Mouse (Mus musculus) neural tube, embryonic 11.5 days (tissue): ENCODE data around the gene Tead2. TPM values are rescaled to one million over a fixed set of nuclear protein-coding genes. Genes with fewer than 3 reads are reported as not detected.

ENCODE experiments used
- ATAC-seq: fragments of 200-750 bp; cut with Nextera tagmentation; 2 replicates; pipeline ENCODE4 v1.8.0; 2017; ENCODE audit warnings: moderate number of reproducible peaks, mild to moderate bottlenecking, moderate TSS enrichment, moderate library complexity; ENCODE audit not compliant: insufficient read depth, low FRiP score, low TSS enrichment
- DNase-seq: peaks from one replicate; pipeline ENCODE4 v3.0.0-alpha.2; 2015; ENCODE audit warnings: low spot score
- H3K27ac ChIP-seq: fragments of 300-500 bp; sonication (generic); 2 replicates; pipeline ENCODE4 v1.5.1; 2014; ENCODE audit warnings: low read depth, mild to moderate bottlenecking, low read length
- H3K27me3 ChIP-seq: fragments of 300-500 bp; sonication (generic); 2 replicates; pipeline ENCODE4 v1.6.1; 2014; ENCODE audit warnings: mild to moderate bottlenecking, low read length, mixed read lengths; ENCODE audit not compliant: control insufficient read depth, insufficient read depth
- H3K36me3 ChIP-seq: fragments of 300-500 bp; sonication (generic); 2 replicates; pipeline ENCODE4 v1.6.1; 2014; ENCODE audit warnings: mild to moderate bottlenecking, low read length, moderate library complexity, mixed read lengths; ENCODE audit not compliant: control insufficient read depth, insufficient read depth
- H3K4me1 ChIP-seq: fragments of 300-500 bp; sonication (generic); 2 replicates; pipeline ENCODE4 v1.6.1; 2014; ENCODE audit warnings: low read length, mixed read lengths; ENCODE audit not compliant: control insufficient read depth, insufficient read depth
- H3K4me2 ChIP-seq: fragments of 300-500 bp; sonication (generic); 2 replicates; pipeline ENCODE4 v1.6.1; 2014; ENCODE audit warnings: low read depth, mild to moderate bottlenecking, moderate library complexity
- H3K4me3 ChIP-seq: fragments of 300-500 bp; sonication (generic); 2 replicates; pipeline ENCODE4 v1.5.1; 2014; ENCODE audit warnings: low read depth, low read length
- H3K9ac ChIP-seq: fragments of 300-500 bp; sonication (generic); 2 replicates; pipeline ENCODE4 v1.6.1; 2014; ENCODE audit warnings: mild to moderate bottlenecking, low read length
- H3K9me3 ChIP-seq: fragments of 300-500 bp; sonication (generic); 2 replicates; pipeline ENCODE4 v1.6.1; 2016; ENCODE audit warnings: low read length; ENCODE audit not compliant: control insufficient read depth
- WGBS: fragments of 180-500 bp; shearing (Covaris S2); extraction: QIAGEN DNeasy Blood & Tissue Kit; methylation state at CpG from one replicate; pipeline ENCODE4 v1.1.7; 2014; 5-methylcytosine and 5-hydroxymethylcytosine counted together
- polyA plus RNA-seq: library from polyadenylated mRNA; unstranded; fragments of >200 nt; fragmentation: Nextera tagmentation; extraction: Ambion mirVana; gene quantifications from 2 replicates; pipeline ENCODE4 v1.2.1, GENCODE M21; 2014

The Tead2 gene
- polyA plus RNA-seq, 1 experiment from 2014 or later = 252 TPM

GRCm38 (mm10) chr7:45228548-45228947 is 13.0 kb downstream of the Tead2 start:
- Histone ChIP-seq H3K36me3 (peaks cover 43% of the 10 kb centered on the region), H3K4me1 (peaks cover 5% of the 10 kb centered on the region; the same call in 1 of the 2 replicates), H3K27me3 (no peaks in the 10 kb centered on the region), H3K9me3 (no peaks in the 10 kb centered on the region), H3K9ac (no peak overlapping the region), H3K27ac (no peak overlapping the region), H3K4me2 (no peak overlapping the region), H3K4me3 (no peak overlapping the region)
- no peak for ATAC-seq
- no peak for DNase-seq
- WGBS = 94% methylated on average over 18 of the region's 18 CpGs

DNA sequence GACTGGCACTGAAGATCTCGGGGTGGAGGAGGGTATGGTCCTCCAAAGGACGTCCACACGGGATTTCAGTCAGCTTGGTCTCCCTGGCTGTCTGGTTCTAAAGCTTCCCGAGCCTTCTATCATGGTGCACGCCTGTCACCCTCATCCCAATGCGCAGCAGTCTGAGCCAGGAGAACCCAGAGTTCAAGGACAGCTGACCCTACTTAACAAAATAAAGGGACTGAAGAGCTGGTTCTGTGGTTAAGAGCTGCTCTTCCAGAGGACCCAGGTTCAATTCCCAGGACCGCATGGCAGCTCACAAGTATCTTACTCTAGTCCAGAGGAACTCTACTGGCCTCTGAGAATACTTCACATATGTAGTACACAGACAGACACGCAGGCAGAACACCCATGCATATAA is 13.5 kb downstream of the Tead2 start:
- no peak overlapping the region for H3K4me2 ChIP-seq
- no peaks in the 10 kb centered on the region for H3K9me3 ChIP-seq
- H3K27ac ChIP-seq = no peak overlapping the region
- no peak for ATAC-seq
- H3K36me3 ChIP-seq = peaks cover 40% of the 10 kb centered on the region
- peaks cover 10% of the 10 kb centered on the region for H3K4me1 ChIP-seq
- no peak overlapping the region for H3K4me3 ChIP-seq
- 94% methylated on average over 8 of the region's 8 CpGs for WGBS
- H3K9ac ChIP-seq = no peak overlapping the region
- DNase-seq = no peak
- no peaks in the 10 kb centered on the region for H3K27me3 ChIP-seq

DNA sequence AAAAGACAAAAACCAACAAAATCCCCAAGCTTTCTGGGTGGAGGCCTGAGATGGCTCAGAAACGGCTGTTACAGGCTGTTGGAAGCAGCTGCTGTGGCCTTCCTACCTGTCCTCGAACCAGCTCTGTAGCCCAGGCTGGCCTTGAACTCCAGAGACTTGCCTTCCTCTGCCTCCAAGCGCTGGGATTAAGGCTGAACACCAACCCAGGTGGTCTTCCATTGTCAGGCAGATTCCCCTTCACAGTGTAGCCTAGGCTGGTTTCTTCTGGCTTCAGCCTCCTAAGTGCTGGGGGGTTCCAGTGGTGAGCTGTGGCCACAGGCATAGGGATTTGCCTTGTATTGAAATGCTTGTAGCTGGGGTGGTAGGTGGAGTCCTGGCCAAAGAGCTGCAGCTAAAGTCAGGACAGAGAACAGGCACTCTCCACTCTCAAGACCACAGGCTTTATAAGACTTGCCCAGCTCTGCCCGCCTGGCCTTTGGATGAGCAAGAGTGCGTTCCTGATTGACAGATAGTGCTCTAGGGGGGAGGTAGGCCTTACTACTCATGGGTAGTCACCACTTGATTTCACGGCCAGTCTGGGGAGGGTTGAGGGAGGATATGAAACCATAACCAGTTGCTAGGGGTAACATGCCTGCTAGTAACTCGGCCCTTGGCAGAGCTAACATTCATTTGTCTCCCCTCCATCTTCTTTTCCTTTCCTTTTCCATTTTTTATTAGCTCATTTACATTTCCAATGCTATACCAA is 14.1 kb downstream of the Tead2 start:
- no peaks in the 10 kb centered on the region for H3K9me3 ChIP-seq
- ATAC-seq (no peak), DNase-seq (no peak)
- H3K27ac ChIP-seq = no peak overlapping the region
- peaks cover 13% of the 10 kb centered on the region for H3K4me1 ChIP-seq
- peaks cover 40% of the 10 kb centered on the region for H3K36me3 ChIP-seq
- no peak overlapping the region for H3K9ac ChIP-seq
- H3K4me3 ChIP-seq = no peak overlapping the region
- H3K27me3 ChIP-seq = no peaks in the 10 kb centered on the region
- WGBS = 91% methylated on average over 7 of the region's 7 CpGs
- no peak overlapping the region for H3K4me2 ChIP-seq

DNA sequence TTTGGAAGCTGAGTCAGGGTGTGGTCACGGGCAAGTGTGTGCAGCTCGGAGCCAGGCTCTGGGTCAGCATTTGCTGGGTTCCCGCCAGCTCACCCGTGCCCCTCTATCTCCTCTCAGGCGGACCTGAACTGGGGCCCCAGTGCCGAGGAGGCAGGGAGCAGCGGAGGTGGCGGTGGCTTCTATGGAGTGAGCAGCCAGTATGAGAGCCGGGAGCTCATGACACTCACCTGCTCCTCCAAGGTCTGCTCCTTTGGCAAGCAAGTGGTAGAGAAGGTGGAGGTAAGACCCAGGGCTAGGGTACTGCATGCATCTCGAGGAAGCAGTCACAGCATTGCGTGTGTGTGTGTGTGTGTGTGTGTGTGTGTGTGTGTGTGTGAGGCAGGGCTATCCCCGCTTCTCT is 15.6 kb downstream of the Tead2 start:
- Histone ChIP-seq H3K4me3 (no peak overlapping the region), H3K4me2 (no peak overlapping the region), H3K9ac (no peak overlapping the region), H3K4me1 (peaks cover 16% of the 10 kb centered on the region), H3K9me3 (no peaks in the 10 kb centered on the region), H3K27me3 (no peaks in the 10 kb centered on the region), H3K36me3 (peaks cover 32% of the 10 kb centered on the region), H3K27ac (no peak overlapping the region)
- no peak for ATAC-seq
- no peak for DNase-seq
- 93% methylated on average over 12 of the region's 12 CpGs for WGBS

GRCm38 (mm10) chr7:45231941-45232340 is 16.4 kb downstream of the Tead2 start:
- WGBS = 87% methylated on average over 11 of the region's 11 CpGs
- DNase-seq = no peak
- no peak for ATAC-seq

DNA sequence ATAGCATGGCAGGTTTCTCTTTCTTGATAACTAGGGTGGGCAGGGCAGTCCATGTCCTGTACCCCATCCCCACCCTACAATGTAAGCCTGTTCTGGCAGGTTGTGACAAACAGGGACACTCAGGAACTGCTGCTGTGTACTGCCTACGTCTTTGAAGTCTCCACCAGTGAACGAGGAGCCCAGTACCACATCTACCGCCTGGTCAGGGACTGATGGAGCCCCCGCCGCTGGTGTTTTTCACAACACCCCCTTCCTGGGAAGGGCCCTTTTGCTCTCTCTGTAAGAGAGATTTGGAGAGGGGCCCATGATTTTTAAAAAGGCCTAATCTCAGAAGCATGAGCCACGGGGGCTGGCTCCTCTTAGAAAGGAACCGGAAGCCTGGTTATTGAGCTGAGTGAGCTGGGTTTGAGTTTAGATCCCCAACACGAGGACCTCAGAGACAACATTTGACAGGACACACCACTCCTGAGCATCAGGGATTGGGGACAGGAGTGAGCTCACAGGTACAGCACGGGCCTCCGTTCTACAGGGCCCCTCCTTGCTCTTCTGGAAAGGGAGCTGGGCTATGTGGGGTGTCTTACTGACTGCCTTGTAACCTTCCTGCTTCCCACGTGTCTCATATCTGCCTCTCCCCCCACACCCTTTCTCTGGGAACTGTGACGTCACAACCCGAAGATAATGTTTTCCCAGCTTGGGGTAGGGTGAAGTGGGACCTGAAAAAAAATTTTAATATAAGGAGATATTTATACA is 17.3 kb downstream of the Tead2 start:
- Histone ChIP-seq H3K27ac (no peak overlapping the region), H3K27me3 (peaks cover 7% of the 10 kb centered on the region), H3K9ac (no peak overlapping the region), H3K9me3 (no peaks in the 10 kb centered on the region), H3K36me3 (peaks cover 26% of the 10 kb centered on the region), H3K4me1 (peaks cover 16% of the 10 kb centered on the region), H3K4me2 (no peak overlapping the region), H3K4me3 (no peak overlapping the region)
- ATAC-seq = no peak
- 71% methylated on average over 13 of the region's 13 CpGs for WGBS
- DNase-seq = no peak

More at GRCm38 (mm10) chr7:45231941-45232340, 16.4 kb downstream of the Tead2 start:
- Histone ChIP-seq H3K27me3 (no peaks in the 10 kb centered on the region; the same call in 1 of the 2 replicates), H3K9me3 (no peaks in the 10 kb centered on the region), H3K4me3 (no peak overlapping the region), H3K4me2 (no peak overlapping the region), H3K27ac (no peak overlapping the region), H3K4me1 (peaks cover 16% of the 10 kb centered on the region), H3K9ac (no peak overlapping the region), H3K36me3 (peaks cover 29% of the 10 kb centered on the region)

DNA sequence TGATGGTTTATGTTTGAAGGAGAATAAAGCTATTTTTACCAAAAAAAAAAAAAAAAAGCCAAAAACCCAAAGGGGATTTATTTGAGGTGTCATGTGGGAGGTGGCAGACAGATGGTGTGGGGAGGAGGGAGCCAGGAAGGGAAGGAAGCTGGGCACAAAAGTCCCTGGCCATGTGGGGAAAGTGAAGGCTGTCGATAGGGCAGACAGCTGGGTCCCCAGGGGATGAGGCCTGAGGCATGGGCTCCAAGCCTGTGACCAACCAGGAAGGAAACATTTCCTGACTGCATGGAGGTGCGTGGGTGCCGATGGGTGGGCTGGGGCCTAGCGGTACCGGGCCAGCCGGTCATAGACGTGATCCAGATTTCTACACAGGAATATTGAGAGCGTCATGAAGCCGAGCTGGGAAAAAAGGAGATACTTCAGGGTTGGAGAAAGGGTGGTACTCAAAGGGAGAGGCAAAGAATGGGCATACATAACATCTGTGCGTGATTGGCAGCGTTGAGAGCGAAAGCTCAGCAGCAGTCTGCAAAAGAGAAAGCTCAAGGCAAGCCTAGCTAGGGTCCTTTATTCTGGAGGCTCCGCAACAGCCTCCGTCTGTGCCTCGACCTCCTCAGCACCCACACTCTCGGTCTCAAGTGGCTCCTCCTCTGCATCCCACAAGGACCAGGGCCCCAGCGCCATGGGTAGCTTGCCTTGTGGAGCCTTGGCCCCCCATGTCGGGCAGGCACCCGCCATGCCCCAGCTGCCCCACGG is 18.2 kb downstream of the Tead2 start:
- Histone ChIP-seq H3K27ac (peak overlapping the region; percentile 14; the same call in 1 of the 2 replicates), H3K9me3 (no peaks in the 10 kb centered on the region), H3K4me1 (peaks cover 16% of the 10 kb centered on the region), H3K27me3 (peaks cover 8% of the 10 kb centered on the region), H3K9ac (peak overlapping the region; percentile 12; the same call in 1 of the 2 replicates), H3K4me3 (no peak overlapping the region), H3K4me2 (peak overlapping the region; percentile 25), H3K36me3 (peaks cover 21% of the 10 kb centered on the region)
- DNase-seq (peak; percentile 46), ATAC-seq (no peak)
- WGBS = 30% methylated on average over 20 of the region's 20 CpGs

GRCm38 (mm10) chr7:45234333-45234841 is 18.8 kb downstream of the Tead2 start:
- Histone ChIP-seq H3K4me3 (no peak overlapping the region), H3K9ac (peak overlapping the region; percentile 12; the same call in 1 of the 2 replicates), H3K27me3 (peaks cover 12% of the 10 kb centered on the region), H3K4me1 (peaks cover 16% of the 10 kb centered on the region), H3K9me3 (no peaks in the 10 kb centered on the region), H3K27ac (no peak overlapping the region; the same call in 1 of the 2 replicates), H3K4me2 (peak overlapping the region; percentile 25), H3K36me3 (peaks cover 15% of the 10 kb centered on the region)
- WGBS = 9% methylated on average over 29 of the region's 29 CpGs
- DNase-seq (peak; percentile 59), ATAC-seq (peak; percentile 35; the same call in 1 of the 2 replicates)
